Mouse (Mus musculus): Measurements from ENCODE around the gene Cys1. TPM values are rescaled to one million over a fixed set of nuclear protein-coding genes. Genes with fewer than 3 reads are reported as not detected.

The Cys1 gene
- polyA plus RNA-seq (2021; fragmentation: Nextera tagmentation): 2.5 TPM in 2 replicates
- long read RNA-seq, experiment 1, partial matches to known transcripts: 0 of 4 reads
- long read RNA-seq, experiment 1, other reads (novel, unspliced or antisense): 1 of 4 reads
- long read RNA-seq, experiment 2, transcript Cys1-203 (3 exons, 1,732 nt): major isoform, 21 of 24 reads
- long read RNA-seq, experiment 2, partial matches to known transcripts: 1 of 24 reads
- long read RNA-seq, experiment 2, other reads (novel, unspliced or antisense): 2 of 24 reads

DNA sequence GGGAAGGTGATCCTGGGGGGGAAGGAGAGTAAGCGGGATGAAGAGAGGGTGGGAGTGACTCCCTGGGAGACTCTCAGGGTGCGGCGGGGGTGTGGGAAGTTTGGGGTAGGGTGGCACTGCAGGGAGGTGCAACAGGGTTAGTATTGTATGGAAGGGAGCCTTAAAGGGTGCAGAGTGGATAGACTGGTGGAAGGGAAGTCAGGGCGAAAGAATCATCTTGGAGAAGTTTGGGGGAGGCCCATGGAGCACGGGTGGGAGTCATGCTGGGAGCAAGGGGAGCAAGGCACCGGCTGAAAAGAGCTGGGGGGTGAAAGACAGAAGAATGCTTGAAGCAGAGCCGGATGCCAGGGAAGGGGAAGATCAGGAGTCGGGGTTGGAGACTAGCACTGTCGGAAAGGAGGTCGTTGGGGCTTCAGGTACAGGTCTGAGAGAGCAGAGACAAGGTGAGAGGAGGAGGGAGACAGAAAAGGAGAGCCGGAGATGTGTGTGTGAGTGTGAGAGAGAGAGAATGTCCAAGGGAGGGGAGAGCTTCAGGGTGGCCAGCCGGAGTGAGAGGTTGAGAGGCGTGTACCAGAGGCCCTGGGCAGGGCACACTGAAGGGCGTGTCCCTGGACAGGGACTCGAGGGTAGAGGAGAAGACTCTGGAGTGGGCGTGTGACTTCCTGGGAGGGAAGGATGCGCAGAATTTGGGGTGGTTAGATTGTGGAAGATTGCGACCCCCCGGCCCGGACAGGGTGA, at the start of gene Cys1:
Gene Cys1, minus strand, starts transcription at position 528 of the 738 bp plus-strand sequence.

DNA sequence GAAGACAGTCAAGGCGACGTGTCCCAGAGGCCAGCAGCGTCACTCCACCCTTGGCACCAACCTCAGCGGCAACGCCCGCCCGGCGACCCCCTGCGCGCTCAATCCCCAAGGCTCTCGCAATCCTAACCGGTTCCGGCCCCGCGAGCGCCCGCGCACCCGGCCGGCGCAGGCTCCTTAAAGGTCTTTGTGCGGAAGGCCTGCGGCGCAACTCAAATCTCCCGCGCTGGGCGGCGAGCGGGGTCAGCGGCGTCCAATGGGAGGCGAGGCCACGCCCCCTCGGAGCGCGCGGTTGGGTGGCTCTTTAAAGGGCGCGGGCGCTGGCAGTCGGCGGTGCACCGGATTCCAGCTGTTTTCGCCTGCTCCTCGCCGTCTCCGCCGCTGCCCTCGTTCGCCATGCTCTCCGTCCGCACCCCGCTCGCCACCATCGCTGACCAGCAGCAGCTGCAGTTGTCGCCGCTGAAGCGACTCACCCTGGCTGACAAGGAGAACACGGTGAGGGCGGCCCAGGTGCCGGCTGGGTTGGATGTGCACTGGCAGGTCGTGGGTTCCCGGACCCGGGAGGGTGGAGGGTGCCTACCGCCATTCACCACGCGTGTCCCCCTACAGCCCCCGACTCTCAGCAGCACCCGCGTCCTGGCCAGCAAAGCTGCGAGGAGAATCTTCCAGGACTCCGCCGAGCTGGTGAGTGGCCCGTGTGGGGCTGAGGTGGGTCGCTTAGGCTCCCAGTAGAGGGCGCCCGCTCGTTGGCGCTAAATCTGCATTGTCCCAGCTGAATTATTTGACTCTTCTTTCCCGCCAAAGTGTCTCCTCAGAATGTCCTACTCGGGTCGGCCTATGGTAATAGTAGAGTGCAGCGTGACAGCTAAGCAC, 26.6 kb upstream of the Cys1 start, which contains the start of gene Rrm2:
Gene Rrm2, plus strand, starts transcription at position 288 of the 870 bp plus-strand sequence.

DNA sequence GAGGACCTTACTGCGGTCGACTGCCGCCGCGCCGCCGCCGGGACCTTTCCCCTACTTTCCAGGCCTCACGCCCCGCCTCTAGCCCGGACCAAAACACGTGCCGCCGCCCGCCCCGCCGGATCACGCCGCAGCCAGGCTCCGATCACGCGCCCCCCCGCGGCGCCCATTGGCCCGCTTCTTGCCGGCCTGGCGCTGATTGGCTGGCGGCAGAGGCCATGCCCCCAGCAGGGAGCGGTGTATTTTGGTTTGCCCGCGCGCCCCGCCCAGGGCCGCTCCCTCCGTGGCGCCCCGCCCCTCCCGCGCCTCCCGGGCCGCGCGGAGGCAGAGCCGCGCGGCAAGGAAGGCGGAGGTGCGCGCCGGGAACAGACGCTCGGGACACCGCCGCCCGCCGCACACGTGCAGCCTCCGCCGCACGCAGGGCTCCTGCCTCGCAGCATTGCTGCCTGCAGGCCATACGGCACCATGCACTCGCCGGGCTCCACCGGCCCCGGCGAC, 30.5 kb downstream of the Cys1 start, which contains the start of gene Klf11:
Gene Klf11, plus strand, starts transcription at position 212 of the 495 bp plus-strand sequence.

Other genes starting within 250 kb of the Cys1 start
- gene Taf1b, start 183.5 kb downstream of the Cys1 start, polyA plus RNA-seq (2021; fragmentation: Nextera tagmentation): 18.4 and 22.7 TPM in 2 replicates
- gene Grhl1, start 109.5 kb downstream of the Cys1 start, polyA plus RNA-seq (2021; fragmentation: Nextera tagmentation): 14.2 and 15.4 TPM in 2 replicates
- gene Klf11, start 30.5 kb downstream of the Cys1 start, polyA plus RNA-seq (2021; fragmentation: Nextera tagmentation): 3.1 and 3.8 TPM in 2 replicates
- 2.2 TPM in 2 replicates for gene Rrm2, start 26.4 kb upstream of the Cys1 start, polyA plus RNA-seq (2021; fragmentation: Nextera tagmentation)
- 36.5 and 38.8 TPM in 2 replicates for gene Mboat2, start 149.1 kb upstream of the Cys1 start, polyA plus RNA-seq (2021; fragmentation: Nextera tagmentation)